Mouse (Mus musculus) cerebellum, postnatal 25 days (tissue): ENCODE results near the gene Col1a1.
A peak's percentile ranks its signal among the peaks of the same experiment; 100 is the strongest.

Experiments used
- DNase-seq, 2 experiments: peaks; one replicate each; pipeline ENCODE4 v3.0.0; 2021; ENCODE audit warnings: mixed read lengths in 2 of 2

The Col1a1 gene

GRCm38 (mm10) chr11:94978178-94978915 is 42.3 kb downstream of the Col1a1 start:
- DNase-seq, result peak; percentile 25 to 47

- peak; percentile 98 for DNase-seq
These were observed 42.9 kb downstream of the Col1a1 start for GRCm38 (mm10) chr11:94978947-94979346.

GRCm38 (mm10) chr11:94979462-94980179 is 43.6 kb downstream of the Col1a1 start:
- peak; percentile 28 to 38 for DNase-seq

DNA sequence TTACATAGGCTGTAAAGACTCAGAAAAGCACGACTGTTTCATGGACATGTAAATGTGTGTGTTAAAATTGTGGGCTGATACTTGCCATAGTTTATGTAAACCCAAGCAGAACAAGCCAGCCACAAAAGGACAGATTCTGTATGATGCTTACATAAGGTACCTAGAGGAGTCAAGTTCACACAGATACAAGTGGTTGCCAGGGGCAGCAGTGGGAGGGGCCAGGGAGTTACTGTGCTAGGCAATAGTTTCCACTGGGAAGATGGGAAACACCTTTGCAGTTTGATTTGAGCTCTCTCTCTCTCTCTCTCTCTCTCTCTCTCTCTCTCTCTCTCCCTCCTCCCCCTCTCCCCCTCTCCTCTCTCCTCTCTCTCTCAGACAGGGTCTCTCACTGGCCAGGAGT is 49.1 kb downstream of the Col1a1 start:
- DNase-seq, result peak in 1 of 2 experiments; percentile 15

- DNase-seq, result peak in 1 of 2 experiments; percentile 26
These were observed 49.8 kb downstream of the Col1a1 start for GRCm38 (mm10) chr11:94985822-94986221.

GRCm38 (mm10) chr11:94986435-94986834 is 50.4 kb downstream of the Col1a1 start:
- DNase-seq, result no peak

- DNase-seq, result peak in 1 of 2 experiments; percentile 19
These were observed 51.3 kb downstream of the Col1a1 start for GRCm38 (mm10) chr11:94987341-94987740.

- peak in 1 of 2 experiments; percentile 40 for DNase-seq
These were observed 51.8 kb downstream of the Col1a1 start for GRCm38 (mm10) chr11:94987851-94988250.

- DNase-seq, result peak in 1 of 2 experiments; percentile 51
These were observed 52.9 kb downstream of the Col1a1 start for GRCm38 (mm10) chr11:94988780-94989561.

GRCm38 (mm10) chr11:94989562-94990017 is 53.6 kb downstream of the Col1a1 start:
- peak; percentile 85 to 92 for DNase-seq

DNA sequence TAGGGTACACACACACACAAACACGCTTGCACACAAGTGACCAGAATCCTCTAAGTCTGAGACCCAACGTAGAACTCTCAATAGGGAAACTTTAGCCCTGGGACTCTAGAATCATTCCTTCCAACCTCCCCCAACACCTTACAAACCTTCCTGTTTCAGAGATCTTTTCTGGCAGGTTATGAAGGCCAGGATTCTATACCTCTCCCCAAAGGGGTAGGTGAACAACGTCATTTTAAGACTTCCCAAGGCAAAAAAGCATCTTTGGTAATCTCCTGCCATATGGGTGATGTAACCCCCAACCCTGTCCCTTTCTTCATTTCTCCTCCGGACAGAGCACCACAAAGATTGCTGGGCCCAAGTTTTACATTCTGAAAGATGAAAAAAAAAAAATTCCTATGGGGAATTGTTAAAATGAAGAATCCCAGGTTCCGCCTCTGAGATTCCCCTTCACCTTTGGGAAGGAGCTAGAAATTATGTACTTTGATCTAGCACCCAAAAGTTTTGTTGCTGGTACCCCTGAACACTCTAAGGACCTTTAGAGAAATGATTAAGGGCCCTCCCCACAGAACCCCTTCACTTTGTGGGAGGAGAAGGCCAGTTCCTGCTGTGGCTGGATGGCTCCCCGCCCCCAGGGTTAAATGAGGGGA is 54.2 kb downstream of the Col1a1 start:
- DNase-seq, result no peak

GRCm38 (mm10) chr11:94990749-94991577 is 54.9 kb downstream of the Col1a1 start, which contains the start of gene Ppp1r9b:
Gene Ppp1r9b (plus strand): TSS chr11:94991035.
- peak; percentile 96 to 97 for DNase-seq

GRCm38 (mm10) chr11:94991641-94992479 is 55.8 kb downstream of the Col1a1 start:
- peak; percentile 73 to 77 for DNase-seq

- DNase-seq, result peak in 1 of 2 experiments; percentile 55
These were observed 56.4 kb downstream of the Col1a1 start for GRCm38 (mm10) chr11:94992480-94992753.

GRCm38 (mm10) chr11:94992754-94993606 is 57.0 kb downstream of the Col1a1 start:
- peak in 1 of 2 experiments; percentile 40 for DNase-seq

DNA sequence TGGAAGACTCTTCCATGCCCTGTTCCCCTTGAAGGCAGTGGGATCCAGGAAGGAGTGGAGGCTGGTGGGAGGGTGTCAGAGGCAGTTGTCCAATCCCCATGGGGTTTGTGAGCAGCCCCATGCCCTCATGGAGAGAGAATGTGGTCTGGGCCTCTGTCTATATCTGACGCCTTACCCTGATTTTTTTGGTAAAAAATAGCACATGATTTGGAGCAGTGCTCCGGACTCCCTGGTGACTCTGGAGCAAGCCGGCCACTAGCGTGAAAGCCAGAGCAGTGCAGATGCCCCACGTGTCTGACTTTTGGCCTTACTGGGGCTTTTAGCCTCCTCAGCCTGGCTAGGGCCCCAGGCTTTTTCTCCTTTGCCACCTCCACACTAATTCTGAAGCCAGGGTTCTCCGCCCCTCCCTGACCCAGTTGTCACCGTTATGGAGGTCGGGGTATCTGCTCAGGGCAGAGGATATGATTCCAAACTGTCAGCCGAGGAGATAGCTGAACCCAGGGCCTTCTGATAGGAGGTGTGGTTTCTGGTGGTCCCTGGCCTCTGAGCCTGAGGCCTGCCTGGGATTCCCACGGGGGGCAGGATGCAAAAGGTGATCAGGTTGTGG is 58.3 kb downstream of the Col1a1 start:
- peak in 1 of 2 experiments; percentile 53 for DNase-seq

DNA sequence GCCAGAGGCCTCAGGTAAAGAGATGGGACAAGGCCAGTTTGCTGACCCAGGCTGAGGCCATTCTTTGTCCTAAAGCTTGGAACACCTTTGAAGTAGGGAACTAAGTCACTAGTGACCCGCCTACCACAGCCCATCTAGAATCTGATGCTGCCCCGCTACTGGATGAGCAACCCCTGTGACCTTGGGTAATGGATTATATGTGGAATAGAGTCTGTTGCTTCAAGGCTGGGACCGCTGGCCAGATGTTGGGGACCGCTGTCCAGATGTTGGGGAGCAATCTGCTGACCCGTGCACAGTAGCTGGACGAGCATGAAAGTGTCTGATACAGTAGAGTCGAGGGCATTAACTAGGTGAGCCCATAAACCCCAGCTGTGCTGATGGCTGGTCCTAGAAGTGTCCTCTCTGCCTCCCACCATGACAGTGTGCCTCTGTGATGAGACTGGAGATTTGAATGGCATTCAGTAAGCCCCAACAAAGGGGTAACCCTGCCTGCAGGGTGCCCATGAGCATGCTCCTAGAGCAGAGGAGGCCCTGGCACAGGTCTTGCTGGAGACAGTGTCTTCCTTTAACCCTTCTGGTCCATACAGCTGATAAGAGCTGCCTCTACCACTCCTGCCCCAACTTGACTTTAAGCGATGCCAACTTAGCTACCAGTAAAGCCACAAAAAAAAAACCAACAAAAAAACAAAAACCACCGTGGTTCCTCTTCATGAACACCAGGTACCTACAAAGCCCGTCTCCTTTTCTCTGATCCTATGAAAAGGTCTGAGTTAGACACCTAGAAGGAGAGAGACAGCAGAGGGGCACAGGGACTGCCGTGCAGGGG is 59.1 kb downstream of the Col1a1 start:
- peak in 1 of 2 experiments; percentile 15 for DNase-seq

DNA sequence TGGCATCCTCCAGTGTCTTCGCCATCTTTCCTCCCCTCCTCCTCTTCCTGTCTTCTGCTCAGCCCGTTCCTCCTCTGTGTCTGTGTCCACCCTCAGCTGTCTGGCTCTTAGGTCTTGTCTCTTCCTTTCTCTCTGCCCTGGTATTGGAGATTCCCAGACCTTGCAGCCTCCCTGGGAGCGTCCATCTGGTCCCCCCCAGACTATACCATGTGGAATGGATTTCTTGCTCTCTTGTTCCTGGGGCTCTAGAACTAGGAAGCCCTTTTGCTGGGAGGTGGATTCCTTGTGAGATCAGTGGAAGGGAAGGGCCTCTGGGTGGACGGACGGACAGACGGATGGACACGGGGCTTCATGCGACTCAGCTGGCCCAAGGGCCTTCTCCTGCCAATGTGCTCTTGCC is 60.1 kb downstream of the Col1a1 start:
- DNase-seq, result peak in 1 of 2 experiments; percentile 65
